Mouse (Mus musculus) layer of hippocampus, postnatal 36 days (tissue): ENCODE results near the gene Tmem151b. TPM values are rescaled to one million over a fixed set of nuclear protein-coding genes. Genes with fewer than 3 reads are reported as not detected.

Experiments used
- DNase-seq, 2 experiments: peaks; one replicate each; pipeline ENCODE4 v3.0.0; 2022
- total RNA-seq, 2 experiments: library from RNA; stranded (reverse); gene quantifications; 2 replicates each; pipeline ENCODE4 v1.2.3; 2021

Tmem151b gene
- 100 to 1,000 TPM; 106 to 112 TPM for total RNA-seq

DNA sequence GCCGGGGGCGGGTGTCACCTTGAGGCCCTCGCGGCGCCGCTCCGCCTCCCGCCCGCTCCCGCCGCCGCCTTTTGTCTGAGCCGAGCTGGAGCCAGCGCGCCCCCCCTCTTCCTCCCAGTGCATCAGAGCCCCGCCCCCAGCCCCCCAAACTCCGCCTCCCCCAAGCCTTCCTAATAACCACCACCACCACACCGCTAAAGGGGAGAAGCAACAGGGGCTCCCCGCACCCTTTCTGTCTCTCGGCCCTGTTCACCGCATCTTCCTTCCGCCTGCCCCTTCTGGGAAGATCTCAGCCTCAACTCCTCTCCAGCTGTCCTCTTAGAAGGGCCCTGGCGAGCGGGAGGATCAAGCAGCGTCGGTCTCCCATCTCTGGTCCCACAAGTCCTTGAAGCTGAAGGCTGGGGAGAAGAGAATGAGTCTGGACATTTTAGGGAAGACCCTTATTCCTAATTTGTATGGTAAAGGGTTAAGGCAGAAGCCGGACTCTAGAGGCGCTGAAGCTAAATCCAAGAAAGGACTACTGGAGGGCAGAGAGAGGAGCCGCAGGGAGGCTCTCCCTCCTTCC lies at the start of gene Tmem151b:
Gene Tmem151b (minus strand): TSS at position 61 of the 565 bp plus-strand sequence.
- DNase-seq = no peak

DNA sequence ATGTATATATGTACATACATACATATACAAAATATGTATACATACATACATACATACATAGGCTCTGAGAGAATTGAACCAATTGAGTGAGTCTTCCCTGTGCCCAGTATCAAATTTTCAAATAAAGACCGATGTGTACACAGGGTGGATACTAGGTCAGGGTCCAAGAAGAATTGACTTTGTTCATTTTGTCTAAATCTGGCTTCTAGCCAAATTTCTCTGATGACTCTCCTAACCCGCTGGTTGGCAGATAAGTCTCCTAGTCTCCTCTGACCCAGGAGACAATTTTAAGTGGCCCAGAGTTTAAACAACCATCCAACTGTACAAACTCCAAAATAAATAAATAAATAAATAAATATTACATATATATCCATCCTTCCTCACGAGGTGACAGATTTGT lies 49.4 kb upstream of the Tmem151b start:
- DNase-seq = no peak

DNA sequence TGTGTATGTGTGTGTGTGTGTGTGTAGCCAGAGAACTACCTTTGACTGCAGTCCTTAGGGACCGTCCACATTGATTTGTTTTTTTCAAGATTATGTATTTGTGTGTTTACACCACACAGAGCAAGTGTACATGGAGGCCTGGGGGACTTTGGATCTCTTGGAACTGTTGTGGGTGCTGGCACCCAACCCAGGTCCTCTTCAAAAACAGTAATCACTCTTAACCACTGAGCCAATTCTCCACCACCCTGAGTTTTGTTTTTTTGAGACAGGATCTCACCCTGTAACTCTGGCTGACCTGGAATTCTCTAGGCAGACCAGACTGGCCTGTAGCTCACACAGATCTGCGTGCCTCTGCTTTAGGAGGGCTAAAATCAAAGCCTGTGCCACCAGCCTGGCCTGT lies 48.9 kb upstream of the Tmem151b start:
- DNase-seq = no peak

DNA sequence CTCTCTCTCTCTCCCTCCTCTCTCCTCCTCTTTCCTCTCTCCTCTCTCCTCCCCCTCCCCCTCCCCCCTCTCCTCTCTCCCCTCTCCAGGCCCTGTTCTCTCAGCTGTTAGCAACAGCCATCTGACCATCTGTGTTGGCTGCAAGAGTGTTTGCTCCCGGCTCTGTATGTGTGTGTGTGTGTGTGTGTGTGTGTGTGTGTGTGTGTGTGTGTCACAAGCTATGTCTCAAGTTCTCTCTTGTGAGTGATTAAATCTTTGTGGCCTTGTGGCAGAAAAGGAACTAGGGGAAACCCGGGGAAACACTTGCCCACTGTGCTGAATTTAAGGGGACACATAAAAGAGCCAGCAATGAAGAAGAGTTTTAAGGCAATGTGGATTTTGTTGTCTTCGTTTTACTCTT lies 48.3 kb upstream of the Tmem151b start:
- no peak for DNase-seq

DNA sequence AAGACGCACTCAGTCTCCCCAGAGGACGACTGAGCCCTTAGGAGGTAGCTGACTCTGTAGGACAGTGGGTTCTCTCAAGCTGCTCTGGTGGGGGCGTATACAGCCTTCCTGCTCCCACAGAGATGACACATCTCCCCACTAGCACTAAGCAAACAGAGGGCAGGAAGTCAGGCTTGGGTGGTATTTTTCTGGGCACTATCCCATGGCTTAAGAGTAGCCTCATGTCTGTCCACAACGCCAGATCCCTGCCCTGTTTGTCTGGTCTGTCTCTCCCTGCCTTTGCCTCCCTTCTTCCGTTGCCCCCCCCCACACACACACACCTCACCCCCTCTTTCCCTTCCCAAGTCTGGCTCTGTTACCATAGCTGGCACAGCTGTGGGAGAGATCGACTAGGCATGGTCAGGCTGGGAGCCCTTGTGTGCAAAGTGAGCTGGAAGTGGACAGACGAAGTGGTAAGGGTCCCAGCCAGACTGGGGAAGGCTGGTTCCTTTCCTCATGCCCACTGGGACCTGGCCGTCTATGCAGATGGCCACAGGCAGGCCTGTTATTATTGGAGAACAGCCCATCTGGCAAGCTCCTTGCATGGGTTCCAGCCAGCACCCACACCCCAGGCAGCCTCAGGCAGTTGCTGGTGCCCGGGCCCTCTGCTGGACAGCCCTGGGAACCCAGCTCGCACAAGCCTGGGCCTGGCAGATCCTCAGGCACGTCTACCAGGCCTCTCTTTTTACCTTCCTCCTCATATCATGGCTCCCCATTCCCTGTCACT lies 47.3 kb upstream of the Tmem151b start:
- DNase-seq = peak; percentile 56 to 62

DNA sequence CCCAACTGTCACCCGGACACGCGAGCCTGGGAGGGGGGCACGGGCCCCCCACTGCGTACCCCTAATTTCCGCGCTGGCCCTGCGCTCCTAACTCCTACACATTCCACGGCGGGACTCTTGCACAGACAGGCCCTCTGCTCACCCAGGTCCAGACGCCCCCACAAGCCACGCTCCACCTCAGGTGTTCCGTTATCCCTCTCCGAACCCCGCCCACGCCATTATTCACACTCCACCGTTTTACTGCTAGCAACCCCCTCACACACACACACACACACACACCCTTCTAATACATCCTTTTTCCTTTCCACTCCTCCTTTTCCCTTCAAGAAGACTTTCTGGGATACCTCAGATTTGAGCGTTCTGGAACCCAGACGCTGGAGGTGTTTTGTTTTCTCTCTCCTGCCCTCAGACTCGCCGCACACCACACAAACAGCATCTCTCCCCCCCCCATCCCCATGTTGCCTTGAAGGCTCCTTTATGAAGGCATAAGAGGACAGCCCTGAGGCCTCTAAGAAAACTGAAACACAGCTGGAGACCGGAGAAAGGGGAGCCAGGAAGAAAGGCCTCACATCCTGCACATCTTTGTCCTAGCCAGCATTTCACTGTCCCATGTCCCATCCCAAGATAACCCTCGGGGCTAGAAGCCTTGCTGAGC lies 46.4 kb upstream of the Tmem151b start:
- DNase-seq = no peak

DNA sequence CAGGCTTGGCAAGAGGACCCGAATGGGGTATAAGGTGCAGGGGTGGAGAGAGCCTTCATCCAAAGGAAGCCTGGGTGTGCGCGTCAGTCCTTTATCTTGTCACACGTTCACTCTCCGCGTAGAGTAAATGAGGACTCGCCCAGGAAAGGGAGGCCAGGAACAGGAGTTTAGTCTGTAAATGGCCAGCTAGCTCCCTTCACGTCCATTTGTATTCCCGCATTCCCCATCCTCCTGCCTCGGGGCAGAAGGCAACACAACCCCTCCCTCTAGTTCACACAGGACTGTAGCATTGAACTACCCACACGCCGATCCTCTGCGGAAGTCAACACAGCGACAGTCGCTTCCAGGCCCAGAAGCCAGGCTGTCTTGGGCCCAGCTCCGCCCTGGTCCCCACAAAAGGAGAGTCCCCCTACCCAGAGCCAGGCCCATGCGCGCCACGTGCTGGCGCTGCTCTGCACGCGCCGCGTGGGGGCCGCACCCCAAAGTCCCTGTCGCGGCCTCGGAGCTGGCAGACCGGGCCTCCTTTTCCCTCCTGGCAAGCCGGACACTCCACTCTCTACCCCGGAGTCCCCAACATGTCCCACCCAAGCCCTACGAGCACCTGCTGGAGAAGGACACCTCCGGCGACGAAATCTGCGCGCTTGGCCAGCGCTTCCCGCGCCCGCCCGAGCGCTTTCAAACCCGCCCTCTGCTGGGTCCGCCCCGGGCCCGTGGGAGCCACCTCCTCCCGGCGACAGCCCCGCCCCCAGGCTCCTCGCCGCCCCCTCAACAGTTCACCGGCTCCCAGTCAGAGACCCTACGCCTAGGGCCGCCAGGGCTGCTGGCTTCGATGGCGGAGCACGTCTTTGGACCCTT lies 45.6 kb upstream of the Tmem151b start:
- DNase-seq = peak; percentile 56 to 61

DNA sequence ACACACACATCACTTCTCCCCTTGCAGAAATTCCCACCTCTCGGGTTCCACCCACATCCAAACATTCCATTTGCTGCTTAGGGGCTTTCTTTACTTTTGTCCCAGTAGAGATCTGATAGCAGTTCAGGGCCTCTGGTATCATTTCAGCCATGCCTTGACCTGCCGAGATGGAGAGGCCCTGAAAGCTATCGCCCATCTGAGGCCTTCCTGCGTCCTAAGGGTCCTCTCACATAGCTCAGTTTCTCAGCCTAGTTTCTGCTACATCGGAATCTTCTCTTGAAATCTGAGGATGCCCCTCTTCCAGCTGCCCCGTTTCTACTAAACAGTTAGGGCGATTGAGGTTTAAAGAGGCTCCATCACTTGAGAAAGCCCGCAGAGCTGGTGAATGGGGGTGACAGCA lies 44.7 kb upstream of the Tmem151b start:
- no peak for DNase-seq

DNA sequence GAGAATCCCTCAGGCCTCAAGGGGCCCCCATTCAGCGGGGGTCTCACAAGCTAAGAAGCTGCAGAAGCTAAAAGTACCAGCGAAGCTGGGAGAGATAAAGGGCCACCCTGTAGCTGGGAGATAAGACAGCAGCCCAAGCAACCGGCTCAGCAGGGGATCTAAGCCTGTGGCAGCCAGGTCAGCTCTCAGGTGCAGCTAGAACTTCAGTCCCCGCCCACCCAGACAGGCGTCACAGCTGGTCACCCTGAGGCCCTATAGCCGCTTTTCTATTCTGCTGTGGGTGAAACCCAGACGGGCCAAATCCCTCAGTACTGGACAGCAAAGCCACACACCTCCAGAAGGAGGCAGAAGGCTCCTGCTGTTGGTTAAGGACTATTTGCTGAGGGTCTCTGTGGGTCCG lies 44.0 kb upstream of the Tmem151b start:
- no peak for DNase-seq

DNA sequence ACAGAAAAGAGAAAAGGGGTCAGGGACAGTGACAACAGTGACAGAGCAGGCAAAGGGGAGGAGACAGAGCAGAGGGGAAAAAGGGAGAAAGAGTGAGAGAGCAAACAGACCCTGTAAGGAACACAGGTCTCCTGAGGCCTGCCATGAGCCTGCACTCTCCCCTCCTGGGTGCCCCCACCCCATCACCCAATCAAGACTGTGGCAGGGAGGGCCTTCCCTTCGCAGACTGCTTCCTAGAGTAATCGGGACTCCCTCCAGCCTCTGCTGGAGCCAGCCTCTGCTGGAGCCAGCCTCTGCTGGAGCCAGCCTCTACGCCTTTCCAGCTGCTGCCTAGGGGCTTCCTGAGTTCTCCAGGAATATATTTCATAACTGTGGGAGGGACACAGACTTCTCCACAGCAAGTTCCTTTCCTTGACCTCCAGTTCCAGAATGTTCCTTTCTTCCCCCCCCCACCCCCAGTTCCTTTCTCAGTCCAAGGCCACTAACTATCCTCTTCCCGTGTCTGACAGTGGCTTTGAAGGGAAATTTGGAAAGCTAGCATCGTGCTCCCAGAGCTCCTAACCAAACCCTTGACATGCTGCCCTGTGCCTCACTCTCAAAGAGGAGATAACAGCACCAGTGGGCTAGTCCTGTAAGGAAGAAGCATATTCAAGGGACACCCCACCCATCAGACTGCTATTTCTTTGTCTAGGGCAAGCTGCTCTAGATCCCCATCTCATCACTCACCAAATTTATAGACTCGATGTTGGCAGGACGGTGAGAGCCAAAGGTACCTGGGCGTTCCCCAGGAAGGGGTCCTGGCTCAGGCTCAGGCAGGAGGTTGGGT lies 43.3 kb upstream of the Tmem151b start:
- DNase-seq = no peak

DNA sequence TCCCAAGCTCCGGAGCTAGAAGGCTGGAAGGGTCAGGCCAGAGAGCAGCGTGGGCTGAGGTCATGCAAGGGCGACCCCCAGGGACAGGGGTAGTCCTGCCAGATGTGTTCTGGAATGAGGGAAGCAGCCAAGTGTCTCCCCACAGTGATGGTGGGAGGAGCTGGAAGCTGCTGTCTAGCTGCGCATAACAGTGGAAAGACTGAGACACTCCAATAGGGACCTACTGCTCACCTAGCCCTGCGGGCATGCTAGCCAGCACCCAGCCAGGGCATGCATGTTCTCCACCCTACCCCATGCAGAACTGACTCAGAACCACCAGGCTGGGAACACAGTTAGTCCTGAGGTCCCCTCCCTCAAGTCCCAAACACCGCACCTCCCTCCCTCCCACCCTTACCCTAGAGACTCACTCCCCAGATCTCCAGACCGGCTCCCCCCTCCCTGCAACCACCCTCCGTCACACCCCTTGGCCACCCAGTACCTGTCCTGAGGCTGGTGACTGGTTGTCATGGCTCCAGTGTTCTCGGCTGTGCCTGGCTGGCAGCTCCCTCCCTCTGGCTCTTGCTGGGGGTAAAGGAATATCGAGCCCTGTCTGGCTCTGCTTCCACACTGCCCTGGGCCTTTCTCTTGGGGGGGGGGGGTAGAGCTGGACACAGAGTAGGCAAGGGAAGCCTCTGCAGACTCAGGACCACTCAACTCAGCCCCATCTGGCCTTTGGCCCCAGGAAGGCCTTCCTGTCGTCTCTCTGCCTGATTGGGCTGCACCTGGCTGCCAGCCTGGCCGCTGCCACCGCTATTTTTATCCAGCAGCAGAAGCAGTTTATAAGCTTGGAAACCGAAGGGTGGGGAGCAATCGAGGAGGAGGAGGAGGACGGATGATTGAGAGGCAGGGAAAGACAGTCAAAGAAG lies 42.5 kb upstream of the Tmem151b start:
- DNase-seq = no peak

DNA sequence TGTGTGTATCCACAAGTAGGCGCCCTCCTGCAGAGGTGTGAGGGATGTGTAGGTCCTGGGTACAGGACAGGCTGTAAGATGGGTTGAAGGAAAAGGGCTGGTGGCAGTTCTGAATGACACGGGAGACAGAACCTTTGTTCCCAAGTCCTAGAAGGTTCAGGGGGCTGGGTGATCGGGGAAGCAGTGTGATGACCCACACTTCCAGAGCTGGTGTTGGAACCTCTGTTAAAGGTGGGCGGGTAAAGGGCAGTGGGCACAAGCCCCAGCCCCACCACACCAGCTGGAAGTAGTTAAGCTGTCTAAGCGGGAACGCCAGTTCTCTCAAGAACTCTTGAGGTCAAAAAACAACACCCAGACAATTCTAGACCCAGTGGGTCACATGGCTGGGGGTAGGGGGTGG lies 40.9 kb upstream of the Tmem151b start:
- no peak for DNase-seq

DNA sequence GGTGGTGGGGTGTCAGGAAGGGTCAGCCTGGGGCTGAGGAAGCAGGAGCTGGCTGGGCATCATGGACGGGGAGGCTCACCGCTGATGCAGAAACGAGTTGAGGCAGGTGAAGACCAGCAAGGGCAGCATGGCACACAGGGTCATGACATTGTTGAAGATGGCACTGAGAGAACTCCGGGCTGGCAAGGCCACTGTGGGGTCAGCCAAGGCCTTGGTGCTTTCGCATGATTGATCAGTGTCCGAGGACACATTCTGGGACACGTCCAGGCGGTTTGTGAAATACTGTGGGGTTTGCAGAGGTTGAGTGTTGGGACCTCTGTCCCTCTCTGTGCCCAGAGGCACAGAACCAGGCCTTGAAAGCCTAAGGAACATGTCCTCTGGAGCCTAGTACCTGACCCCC lies 40.4 kb upstream of the Tmem151b start:
- DNase-seq = no peak

DNA sequence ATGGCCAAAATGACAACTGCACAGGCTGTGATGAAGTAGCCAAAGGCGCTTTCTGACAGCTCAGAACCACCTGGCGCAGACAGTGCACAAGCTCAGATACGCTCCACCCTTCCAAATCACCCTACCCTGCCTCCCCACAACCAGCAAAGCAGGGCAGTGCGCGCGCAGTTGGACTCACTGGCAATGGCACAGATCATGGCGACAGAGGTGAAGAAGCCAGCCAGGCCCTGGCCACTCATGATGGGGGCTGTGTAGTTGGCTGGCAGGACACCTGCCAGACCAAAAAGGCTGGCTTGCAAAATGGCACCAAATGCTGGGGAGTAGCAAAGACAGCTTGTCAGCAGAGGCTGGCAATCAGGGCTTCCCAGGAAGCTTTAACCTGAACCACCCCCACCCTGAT lies 39.8 kb upstream of the Tmem151b start:
- no peak for DNase-seq

DNA sequence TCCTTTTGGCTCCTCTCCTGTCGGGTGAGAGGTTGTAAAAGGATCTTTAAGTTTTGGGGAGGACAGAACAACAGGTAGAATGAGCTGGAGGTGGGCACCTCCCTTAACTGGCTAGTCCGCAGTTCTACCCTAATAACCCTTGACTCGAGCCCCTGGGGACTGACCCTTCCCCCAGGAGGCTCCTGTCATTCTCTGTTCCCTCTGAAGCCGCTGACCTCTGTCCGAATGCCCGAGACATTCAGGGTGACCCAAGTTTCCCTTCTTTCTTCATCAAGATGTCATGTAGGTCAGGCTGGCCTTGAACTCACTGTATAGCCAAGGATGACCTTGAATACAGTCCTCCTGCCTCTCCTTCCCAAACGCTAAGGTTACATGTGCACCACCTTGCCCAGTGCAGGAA lies 38.9 kb upstream of the Tmem151b start:
- DNase-seq = no peak

DNA sequence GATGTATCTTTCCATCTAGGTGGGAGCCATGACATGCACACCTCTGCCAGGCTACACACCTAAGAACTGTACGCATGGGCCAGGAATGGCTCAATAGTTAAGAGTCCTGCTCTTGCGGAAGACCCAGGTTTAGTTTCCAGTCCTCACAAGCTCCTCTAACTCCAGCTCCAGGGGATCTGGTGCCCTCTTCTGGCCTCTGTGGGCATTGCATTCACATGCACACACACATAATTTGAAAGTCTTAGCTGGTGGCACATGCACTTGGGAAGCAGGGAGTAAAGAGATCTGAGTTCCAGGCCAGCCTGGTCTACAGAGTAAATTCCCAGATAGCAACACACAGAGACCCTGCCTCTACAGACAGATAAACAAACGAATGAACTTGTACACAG lies 37.0 kb upstream of the Tmem151b start:
- DNase-seq = no peak

DNA sequence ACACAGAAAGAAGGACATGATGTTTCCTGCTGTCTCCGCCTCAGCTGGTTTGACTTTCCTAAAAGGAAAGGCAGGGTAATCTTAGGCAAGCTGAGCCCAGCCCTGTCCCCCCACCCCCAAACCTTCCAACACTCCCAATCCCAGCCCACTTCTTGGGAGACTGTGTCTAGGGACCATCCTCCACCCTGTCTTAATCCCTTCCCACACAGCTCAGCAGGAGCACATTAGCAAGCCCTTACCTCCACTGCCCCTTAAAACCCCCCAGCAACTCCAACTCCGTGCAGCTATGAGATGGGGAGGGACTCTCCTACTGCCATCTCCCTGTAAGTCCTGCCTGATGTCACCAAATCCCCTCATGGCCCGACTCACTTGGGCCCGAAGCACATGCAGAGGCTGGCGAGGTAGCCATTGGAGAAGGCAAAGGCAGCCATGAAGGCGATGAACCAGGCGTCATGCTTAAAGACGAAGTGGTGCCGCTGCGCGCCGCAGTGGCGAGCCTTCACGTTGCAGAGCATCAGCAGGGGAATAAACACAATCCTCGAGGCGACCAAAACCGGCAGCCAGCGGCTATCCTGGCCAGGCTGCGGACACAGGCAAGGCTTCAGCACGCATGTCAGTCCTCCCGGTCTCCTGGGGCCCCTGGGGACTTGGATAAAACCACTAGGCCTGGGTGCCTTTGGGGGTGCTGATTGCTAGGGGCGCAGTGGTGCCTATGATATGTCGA lies 36.4 kb upstream of the Tmem151b start:
- DNase-seq = no peak

DNA sequence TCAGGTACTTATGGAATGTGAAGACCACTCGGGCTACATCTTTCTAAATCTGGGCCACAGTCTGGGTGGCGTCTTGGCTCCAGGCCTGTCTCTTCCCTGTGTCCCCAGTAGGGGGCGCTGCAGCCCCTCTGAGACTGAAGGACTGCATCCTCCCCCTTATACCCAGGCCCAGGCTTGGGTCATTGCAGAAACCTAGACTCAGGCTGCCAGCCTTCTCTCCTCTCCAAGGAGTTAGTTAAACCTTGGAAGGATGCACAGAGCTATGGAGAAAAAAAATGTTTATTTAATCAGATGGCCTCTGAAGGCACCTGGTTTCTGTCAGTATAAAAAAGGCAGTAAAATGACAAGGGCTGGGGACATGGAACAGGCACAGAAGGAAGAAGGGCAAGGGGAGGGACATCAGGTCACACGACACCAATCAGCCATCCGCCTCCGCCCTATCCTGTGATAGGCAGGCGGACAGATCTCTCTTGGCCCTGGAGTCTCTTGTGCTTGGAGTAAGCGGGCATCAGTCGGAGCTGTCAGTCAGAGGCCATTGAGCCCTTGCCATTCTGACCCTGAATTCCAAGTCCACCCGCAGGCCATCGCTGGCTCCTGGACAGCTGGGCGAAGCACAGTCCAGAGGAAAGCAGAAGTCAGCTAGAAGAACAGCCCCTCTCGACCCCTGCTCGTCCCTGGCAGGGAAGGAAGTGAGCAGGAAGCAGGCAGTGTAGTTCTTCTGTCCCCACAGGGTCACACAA lies 35.6 kb upstream of the Tmem151b start:
- DNase-seq = peak; percentile 64 to 75

DNA sequence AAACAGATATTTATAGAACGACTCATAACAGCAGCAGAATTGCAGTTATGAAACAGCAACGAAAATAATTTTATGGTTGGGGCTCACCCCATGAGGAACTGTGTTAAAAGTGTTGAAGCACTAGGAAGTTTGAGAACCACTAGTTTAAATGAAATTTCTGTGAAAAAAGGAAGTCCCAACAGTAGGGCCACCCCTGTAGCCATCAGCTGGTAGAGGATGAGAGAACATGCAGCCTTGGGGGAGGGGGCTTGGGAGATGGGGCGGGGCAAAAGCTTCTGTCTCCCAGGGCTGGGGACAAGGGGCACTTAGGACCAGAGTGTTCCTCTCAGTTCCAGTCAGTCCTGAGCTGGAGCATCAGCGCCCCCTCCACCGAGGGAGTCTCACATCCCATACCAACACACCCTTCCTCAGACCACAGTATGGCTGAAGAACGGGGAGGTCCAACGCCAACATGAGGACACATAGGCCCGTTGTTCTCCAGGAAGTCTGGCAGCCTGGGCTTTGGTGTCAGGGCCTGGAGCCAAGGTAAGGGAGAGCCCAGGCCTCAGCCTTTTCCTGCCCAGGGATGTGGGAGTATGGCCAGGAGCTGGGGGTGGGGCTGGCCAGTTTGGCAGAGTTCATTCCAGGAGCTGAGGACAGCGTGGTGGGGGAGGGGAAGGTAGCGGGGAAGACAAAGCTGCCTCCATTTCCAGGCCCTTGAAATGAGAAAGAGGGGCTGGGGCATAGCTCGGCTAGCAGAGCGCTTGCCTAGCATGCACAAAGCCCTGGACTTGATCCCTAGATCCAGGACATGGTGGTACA lies 34.8 kb upstream of the Tmem151b start:
- DNase-seq = peak; percentile 65 to 75
